Mouse (Mus musculus) cortical plate, adult 2 months (tissue): ENCODE measurements around the gene Ripk1.

Experiments
- CTCF ChIP-seq: fragments of 200-500 bp; IDR thresholded peaks from 2 replicates; pipeline ENCODE4 v1.5.1; 2011; ENCODE audit warnings: mild to moderate bottlenecking, control low read depth, low read length; ENCODE audit not compliant: insufficient read depth; ENCODE audit errors: extremely low read depth
- POLR2A ChIP-seq: fragments of 200-500 bp; IDR thresholded peaks from 2 replicates; pipeline ENCODE4 v1.6.1; 2011; ENCODE audit warnings: mild to moderate bottlenecking, low read length, control low read depth; ENCODE audit not compliant: insufficient read depth; ENCODE audit errors: extremely low read depth

DNA sequence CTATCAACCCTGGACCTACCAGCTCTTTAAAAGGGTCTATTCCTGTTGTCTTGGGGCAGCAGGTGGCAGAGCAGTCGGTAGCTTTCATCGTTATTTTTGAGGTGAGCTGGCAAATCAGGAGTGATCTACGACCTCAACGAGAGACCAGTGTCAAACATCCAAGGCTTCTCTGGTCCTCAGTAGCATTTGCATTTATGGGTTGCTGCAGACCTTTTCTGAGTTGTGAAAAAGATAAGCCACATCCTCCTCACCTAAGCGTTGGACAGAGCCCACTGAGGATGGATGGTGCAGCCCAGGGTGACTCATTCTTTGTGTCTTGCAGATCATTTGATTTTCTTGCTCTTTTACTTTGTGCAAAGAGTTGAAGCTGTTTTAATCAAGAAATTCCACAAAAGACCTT is 895 bp downstream of the Ripk1 start:
- TF ChIP-seq CTCF (no peak), POLR2A (no peak)
